Mouse (Mus musculus): ENCODE data around the gene Klk1b9.
"Not testable (repeated sequence)": the region's sequence is repeated elsewhere in the genome, so short reads cannot be mapped to it uniquely, and the experiment has no call there.

Klk1b9 gene

GRCm38 (mm10) chr7:43975761-43976160 lies at the start of gene Klk1b9:
Gene Klk1b9, plus strand, starts transcription at chr7:43976061.
- DNase-seq = not testable (repeated sequence)

- peak; percentile 14 to 45 for DNase-seq
Measured at GRCm38 (mm10) chr7:43928521-43928920, 47.3 kb upstream of the Klk1b9 start.

GRCm38 (mm10) chr7:43932337-43932736 lies 43.5 kb upstream of the Klk1b9 start:
- DNase-seq = no peak

GRCm38 (mm10) chr7:43933440-43933839 lies 42.4 kb upstream of the Klk1b9 start, which contains the start of gene Klk15:
Gene Klk15, plus strand, starts transcription at chr7:43933740.
- no peak for DNase-seq

GRCm38 (mm10) chr7:43934747-43935146 lies 41.1 kb upstream of the Klk1b9 start:
- DNase-seq = no peak

- DNase-seq = no peak
Measured at GRCm38 (mm10) chr7:43936551-43936950, 39.3 kb upstream of the Klk1b9 start.

- not testable (repeated sequence) for DNase-seq
Measured at GRCm38 (mm10) chr7:43942293-43942692, 33.6 kb upstream of the Klk1b9 start.

- DNase-seq = no peak
Measured at GRCm38 (mm10) chr7:43944727-43945264, 31.1 kb upstream of the Klk1b9 start.

- no peak for DNase-seq
Measured at GRCm38 (mm10) chr7:43950364-43950763, 25.5 kb upstream of the Klk1b9 start, which contains the start of gene Klk1b8. Gene Klk1b8, plus strand, starts transcription at chr7:43950664.

- DNase-seq = no peak
Measured at GRCm38 (mm10) chr7:43952703-43953102, 23.2 kb upstream of the Klk1b9 start.

GRCm38 (mm10) chr7:43966451-43966850 lies 9.4 kb upstream of the Klk1b9 start, which contains the start of gene Klk1b1:
Gene Klk1b1, plus strand, starts transcription at chr7:43966751.
- DNase-seq = no peak

GRCm38 (mm10) chr7:43967058-43967457 lies 8.8 kb upstream of the Klk1b9 start:
- no peak for DNase-seq

- DNase-seq = no peak
Measured at GRCm38 (mm10) chr7:43967612-43968011, 8.2 kb upstream of the Klk1b9 start.

GRCm38 (mm10) chr7:43985657-43986056 lies 9.8 kb downstream of the Klk1b9 start:
- no peak for DNase-seq

GRCm38 (mm10) chr7:43994821-43995220 lies 19.0 kb downstream of the Klk1b9 start:
- DNase-seq = not testable (repeated sequence)

GRCm38 (mm10) chr7:43995577-43995976 lies 19.7 kb downstream of the Klk1b9 start, which contains the start of gene Klk1b11:
Gene Klk1b11, plus strand, starts transcription at chr7:43995877.
- not testable (repeated sequence) for DNase-seq

GRCm38 (mm10) chr7:44004847-44005246 lies 29.0 kb downstream of the Klk1b9 start:
- no peak for DNase-seq

GRCm38 (mm10) chr7:44011868-44012267 lies 36.0 kb downstream of the Klk1b9 start, which contains the start of gene Klk1b26:
Gene Klk1b26, plus strand, starts transcription at chr7:44012168.
- not testable (repeated sequence) for DNase-seq

GRCm38 (mm10) chr7:44014666-44015065 lies 38.8 kb downstream of the Klk1b9 start:
- not testable (repeated sequence) for DNase-seq

- DNase-seq = no peak
Measured at GRCm38 (mm10) chr7:44015071-44015470, 39.2 kb downstream of the Klk1b9 start.

Measured in cerebellum, postnatal 14 days (tissue).